Mouse (Mus musculus) spleen, postnatal 36 days (tissue): ENCODE measurements around the gene Atp7b.

ENCODE experiments used
- DNase-seq, 2 experiments: peaks; one replicate each; pipeline ENCODE4 v3.0.0; 2022; ENCODE audit warnings: low spot score in 2 of 2, mixed read lengths in 1 of 2

Atp7b gene

GRCm38 (mm10) chr8:22059821-22060445 is at the start of gene Atp7b:
TSS of gene Atp7b (minus strand) at chr8:22060305.
- DNase-seq = peak in 1 of 2 experiments; percentile 22

GRCm38 (mm10) chr8:22107020-22107419 is 46.9 kb upstream of the Atp7b start:
- DNase-seq = no peak

GRCm38 (mm10) chr8:22091568-22091967 is 31.5 kb upstream of the Atp7b start:
- no peak for DNase-seq

GRCm38 (mm10) chr8:22089226-22089625 is 29.1 kb upstream of the Atp7b start:
- no peak for DNase-seq

DNA sequence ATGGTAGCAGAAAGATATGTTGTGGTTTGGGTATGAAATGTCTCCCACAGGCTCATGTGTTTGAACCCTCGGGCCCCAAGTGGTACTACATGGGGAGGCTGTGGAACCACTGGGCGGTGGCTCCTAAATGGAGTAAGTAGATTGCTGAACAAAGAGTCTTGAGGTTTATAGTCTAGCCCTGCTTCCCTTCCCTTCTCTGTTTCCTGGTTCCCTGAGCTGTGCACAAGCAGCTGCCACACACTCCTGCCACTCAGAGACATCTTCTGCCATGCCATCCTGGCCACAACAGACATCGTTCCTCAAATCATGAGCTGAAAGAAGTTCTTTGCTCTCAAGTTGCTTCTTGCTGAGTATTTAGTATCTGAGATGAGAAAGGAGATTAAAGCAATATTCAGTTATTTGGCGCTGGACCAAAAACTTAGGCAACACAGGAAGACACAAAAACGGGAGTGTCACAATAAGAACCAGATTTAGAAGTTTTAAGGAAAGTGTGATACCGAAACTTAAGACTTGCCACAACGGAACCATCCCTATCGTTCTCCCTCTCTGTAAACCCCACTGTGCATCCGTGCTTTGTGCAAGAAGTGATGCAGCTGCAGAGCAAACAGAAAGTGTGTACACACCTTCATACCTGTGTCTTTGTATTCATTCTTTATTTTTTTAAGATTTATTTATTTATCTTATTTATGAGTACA is 19.4 kb upstream of the Atp7b start:
- no peak for DNase-seq

GRCm38 (mm10) chr8:22061126-22061525 is 1.0 kb upstream of the Atp7b start:
- no peak for DNase-seq

- DNase-seq = peak; percentile 96 to 98
Measured at GRCm38 (mm10) chr8:22060446-22060889, 363 bp upstream of the Atp7b start, which contains the start of gene Alg11. TSS of gene Alg11 (plus strand) at chr8:22060721.

DNA sequence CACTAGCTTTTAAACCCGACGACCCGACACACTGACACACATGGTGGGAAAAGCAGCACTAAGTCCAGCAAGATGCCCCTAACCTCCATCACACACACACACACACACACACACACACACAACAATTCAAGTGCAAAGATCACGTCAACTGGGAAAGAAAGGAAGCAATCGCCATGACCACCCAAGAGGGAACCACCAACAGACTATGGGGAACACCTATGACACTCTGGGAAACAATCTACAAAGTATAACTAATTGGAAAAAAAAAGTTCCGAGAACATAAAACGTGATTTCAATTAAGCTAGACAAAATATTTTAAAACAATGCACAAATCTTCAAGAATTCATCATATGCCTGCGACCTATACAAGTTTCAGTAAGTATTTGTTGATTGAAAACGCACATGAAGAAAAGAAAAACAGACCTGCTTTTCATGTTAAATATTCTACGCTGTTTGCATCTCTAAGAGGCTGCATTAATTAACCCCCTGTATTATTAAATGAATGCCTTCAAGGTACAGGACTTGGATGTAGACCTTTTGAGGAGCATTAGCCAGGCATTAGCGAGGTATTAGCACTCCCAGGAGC is 859 bp downstream of the Atp7b start:
- no peak for DNase-seq

DNA sequence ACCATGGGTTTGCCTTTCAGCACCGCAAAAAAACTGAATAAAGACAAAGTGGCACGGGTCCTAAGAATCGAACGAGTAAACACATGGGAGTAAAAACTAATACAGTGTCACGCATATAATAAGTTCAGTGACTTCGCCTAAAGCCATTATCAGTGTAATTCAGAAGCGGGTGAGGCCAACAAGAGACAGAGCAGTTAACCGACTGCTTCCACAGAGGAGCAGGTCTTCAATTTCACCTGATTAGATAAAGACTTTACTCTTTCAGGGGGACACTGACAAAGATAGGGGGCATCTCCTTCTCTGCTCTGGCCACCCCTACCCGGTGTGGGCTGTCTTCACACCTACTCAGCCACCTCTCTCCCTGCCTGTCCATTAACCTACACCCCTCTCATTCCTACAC is 1.7 kb downstream of the Atp7b start:
- no peak for DNase-seq

- DNase-seq = no peak
Measured at GRCm38 (mm10) chr8:22056850-22057249, 3.3 kb downstream of the Atp7b start.

GRCm38 (mm10) chr8:22055492-22055877 is 4.6 kb downstream of the Atp7b start:
- no peak for DNase-seq

- peak in 1 of 2 experiments; percentile 19 for DNase-seq
Measured at GRCm38 (mm10) chr8:22054674-22055491, 5.2 kb downstream of the Atp7b start.

DNA sequence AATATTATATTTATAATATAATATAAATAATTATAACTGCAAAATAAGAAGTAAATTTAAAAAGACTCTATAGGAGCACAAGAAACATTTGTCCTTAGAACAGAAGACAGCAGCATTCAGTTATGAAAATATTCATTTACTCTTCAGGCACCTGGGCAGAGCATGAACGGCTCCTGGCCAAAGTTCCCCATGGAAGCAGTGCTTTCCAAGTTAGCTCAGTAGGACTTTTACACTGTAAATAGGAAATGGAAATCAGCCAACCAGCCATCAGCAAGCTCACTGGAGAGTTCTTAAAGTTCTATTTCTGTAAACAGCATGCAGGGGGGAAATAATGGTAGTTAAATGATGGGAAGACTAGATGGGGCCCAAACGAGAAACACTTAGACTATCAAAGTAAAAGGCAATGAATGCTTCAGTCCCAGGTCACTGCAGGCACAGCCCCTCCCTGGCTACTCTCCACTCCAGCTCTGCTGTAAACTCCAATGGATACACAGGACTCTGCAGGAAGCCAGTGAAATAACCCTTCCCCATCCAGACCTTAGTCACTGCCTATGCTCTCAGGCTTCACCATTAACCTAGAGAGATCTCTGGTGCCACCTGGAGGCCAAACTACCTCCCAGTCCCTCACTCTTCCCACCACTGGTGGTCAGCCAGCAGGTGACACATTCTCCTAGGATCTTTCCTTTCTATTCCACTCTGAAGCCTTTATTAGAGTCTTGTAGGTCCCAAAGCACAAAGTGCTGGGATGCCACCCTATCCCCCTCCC is 12.2 kb downstream of the Atp7b start:
- DNase-seq = no peak

DNA sequence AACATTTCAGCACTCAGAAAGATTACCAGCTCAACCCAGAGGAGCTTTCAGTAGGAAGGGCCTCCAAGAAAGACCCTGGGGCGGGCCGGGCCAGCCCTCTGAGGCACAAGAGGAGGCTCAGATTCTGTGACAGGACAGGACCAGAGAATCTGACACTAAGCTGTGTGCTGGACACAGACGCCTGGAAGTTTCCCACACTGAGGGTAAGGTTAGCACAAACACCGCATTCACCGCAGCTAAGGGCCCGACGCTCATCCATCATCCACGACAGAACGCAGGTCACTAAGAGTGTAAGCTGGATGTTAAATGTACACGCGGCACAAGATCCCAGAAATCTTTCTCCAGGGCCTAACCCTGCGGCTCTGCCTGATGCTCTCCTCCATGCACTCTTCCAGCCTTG is 16.4 kb downstream of the Atp7b start:
- DNase-seq = no peak

DNA sequence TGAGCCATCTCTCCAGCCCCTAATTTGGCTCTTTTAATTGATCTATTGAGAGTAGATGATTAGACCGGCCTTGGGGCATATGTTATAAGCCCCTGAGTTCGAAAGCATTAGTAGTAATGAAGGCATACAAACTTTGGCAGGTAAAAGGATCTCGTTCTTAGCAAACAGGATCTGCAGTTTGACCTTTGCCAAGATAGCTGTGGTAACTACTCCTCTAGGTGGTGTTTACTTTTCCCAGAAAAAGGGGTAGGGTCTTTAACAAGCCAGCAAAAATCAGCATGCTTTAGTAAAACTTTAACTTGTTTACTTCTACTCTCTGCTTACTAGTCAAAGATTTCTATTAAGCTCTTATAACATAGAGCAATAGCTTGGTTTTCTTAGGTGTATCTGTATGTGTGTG is 17.6 kb downstream of the Atp7b start:
- DNase-seq = no peak

DNA sequence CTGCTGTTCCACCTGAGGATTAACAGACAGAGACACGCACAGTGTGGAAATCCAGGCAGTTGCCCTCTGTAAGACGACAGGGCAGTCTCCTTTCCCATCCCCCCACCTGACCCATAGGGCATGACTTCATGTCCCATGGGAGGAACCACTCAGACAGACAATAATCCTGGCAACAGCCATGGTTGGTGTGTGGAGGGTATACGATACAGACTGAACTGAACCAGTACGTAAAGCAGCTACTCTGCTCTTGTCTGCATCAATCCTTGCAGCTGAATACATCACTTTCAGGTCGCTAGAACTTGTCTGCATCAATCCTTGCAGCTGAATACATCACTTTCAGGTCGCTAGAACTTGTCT is 20.0 kb downstream of the Atp7b start:
- DNase-seq = no peak

- DNase-seq = no peak
Measured at GRCm38 (mm10) chr8:22039468-22040152, 20.5 kb downstream of the Atp7b start.

DNA sequence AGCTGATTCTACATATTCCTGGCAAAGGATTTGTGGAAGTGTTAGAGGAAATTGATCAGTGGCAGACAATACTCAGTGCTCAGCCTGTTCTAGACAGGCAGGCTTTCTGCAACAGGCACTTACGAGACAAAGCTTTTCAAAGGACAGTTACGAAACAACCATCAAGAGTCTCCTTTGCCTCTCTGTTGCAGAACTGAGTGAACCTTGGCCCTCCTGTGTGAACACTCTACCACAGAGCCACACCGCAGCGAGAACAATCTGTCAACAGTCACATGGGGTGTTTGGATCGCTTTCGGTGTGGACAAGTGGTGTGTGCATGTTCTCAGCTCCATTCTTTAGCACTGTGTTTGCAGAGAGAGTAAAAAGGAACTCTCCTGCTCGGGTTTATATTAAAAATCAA is 23.1 kb downstream of the Atp7b start:
- DNase-seq = no peak

- no peak for DNase-seq
Measured at GRCm38 (mm10) chr8:22036137-22036536, 24.0 kb downstream of the Atp7b start.

DNA sequence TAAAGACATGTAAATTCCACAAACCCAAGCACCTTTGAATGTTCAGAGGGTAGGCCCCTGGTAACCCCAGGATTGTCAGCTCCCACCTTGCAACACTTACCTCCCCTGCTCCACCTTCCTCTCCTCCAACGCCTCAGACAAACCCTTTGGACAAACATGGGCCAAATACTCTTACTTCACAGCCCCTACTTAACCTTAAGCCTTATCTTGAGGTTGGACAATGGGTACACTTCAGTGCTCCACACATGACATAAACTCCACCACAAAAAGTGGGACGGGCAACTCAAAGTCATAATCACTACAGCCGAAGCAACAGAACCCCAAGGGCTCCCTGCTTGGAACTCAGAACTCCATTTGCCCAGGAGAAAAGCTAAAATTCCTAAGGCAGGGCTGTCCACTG is 29.1 kb downstream of the Atp7b start:
- DNase-seq = no peak

- no peak for DNase-seq
Measured at GRCm38 (mm10) chr8:22028973-22029372, 31.1 kb downstream of the Atp7b start.
